Mouse (Mus musculus): ENCODE results near the gene Gm43517. TPM values are rescaled to one million over a fixed set of nuclear protein-coding genes. Genes with fewer than 3 reads are reported as not detected.

Gm43517 gene
- not detected for total RNA-seq (2023)

DNA sequence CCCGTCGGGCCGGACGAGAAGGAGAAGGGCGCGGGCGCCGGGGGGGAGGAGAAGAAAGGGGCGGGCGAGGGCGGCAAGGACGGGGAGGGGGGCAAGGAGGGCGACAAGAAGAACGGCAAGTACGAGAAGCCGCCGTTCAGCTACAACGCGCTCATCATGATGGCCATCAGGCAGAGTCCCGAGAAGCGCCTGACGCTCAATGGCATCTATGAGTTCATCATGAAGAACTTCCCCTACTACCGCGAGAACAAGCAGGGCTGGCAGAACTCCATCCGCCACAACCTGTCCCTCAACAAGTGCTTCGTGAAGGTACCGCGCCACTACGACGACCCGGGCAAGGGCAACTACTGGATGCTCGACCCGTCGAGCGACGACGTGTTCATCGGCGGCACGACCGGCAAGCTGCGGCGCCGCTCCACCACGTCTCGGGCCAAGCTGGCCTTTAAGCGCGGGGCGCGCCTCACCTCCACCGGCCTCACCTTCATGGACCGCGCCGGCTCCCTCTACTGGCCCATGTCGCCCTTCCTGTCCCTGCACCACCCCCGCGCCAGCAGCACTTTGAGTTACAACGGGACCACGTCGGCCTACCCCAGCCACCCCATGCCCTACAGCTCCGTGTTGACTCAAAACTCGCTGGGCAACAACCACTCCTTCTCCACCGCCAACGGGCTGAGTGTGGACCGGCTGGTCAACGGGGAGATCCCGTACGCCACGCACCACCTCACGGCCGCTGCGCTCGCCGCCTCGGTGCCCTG is at the start of gene Gm43517:
Gene Gm43517, plus strand, starts transcription at position 299 of the 755 bp plus-strand sequence.

DNA sequence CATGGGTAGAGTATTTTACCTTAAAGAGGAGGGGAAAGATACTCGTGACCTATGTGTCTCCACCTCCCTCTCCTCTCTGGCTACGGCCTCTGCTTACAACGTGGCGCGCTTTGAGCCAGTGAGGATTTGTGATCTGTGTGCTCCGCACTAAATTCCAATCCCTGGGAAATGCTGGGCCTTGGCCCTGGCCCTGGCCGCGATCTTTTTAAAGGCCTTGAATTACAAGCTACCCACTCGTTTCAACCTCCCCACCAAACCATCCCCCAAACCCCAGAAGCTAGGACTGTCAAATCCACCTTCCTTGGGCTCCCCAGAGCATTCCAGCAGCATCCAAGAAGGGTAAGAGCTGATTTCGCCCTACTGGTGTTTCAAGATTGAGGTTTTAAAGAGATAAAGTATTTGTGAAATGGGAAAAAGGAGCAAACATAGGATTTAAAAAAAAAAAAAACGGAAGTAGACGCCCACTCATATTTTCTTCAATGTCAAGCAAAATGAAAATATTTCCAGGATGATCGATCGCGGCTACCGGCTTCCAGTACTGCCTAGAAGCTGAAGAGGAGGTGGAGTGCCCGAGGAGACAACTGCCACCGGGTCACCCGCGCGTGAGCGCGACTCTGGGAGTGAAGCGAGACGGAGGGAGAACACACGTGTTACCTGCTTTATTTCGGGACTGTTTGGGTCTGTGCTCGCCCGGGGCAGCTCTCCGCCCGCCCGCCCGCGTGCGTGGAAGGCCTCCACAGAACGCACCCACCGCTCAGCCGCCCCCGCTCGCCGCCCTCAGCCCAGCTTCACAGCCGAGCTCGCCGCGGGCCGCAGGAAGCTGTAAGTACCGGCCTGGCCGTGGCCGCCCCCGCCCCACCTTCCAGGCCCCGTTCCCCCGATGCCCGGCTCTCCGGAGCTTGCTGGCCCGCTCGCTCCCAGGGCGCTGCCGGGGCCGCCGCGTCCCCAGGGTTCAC is 2.1 kb upstream of the Gm43517 start, which contains the start of gene Foxg1:
Gene Foxg1, plus strand, starts transcription at position 96 of the 956 bp plus-strand sequence.

Other genes starting within 250 kb of the Gm43517 start
- not detected for gene Foxg1, start 2.5 kb upstream of the Gm43517 start, total RNA-seq (2023)